Mouse (Mus musculus) cerebellum, adult 2 months (tissue): Measurements from ENCODE around the gene Kat7. TPM values are rescaled to one million over a fixed set of nuclear protein-coding genes. Genes with fewer than 3 reads are reported as not detected.

Experiments used
- DNase-seq, 2 experiments: peaks; one replicate each; pipeline ENCODE4 v3.0.0; 2021
- H3K27ac ChIP-seq: fragments of 200-500 bp; 2 replicates; pipeline ENCODE4 v1.5.1; 2012; ENCODE audit warnings: low read length, control low read depth, inconsistent platforms; ENCODE audit not compliant: insufficient read depth
- H3K27me3 ChIP-seq: fragments of 200-500 bp; 2 replicates; pipeline ENCODE4 v1.6.1; 2012; ENCODE audit warnings: inconsistent platforms, mild to moderate bottlenecking, low read length, moderate library complexity; ENCODE audit not compliant: control insufficient read depth, insufficient read depth
- H3K4me1 ChIP-seq: fragments of 200-500 bp; 2 replicates; pipeline ENCODE4 v1.6.1; 2011; ENCODE audit warnings: low read length; ENCODE audit not compliant: control insufficient read depth, insufficient read depth
- H3K4me3 ChIP-seq: fragments of 200-500 bp; replicated peaks from 2 replicates; pipeline ENCODE3; 2011; ENCODE audit warnings: mild to moderate bottlenecking, low read depth, low read length, control low read depth; ENCODE audit not compliant: insufficient read depth
- CTCF ChIP-seq: fragments of 200-500 bp; IDR thresholded peaks from 2 replicates; pipeline ENCODE4 v1.5.1; 2011; ENCODE audit warnings: low read depth, mild to moderate bottlenecking, control low read depth, low read length, moderate library complexity, borderline replicate concordance; ENCODE audit not compliant: insufficient read depth
- POLR2A ChIP-seq: fragments of 200-500 bp; IDR thresholded peaks from 2 replicates; pipeline ENCODE4 v1.6.1; 2011; ENCODE audit warnings: low read length, control low read depth, borderline replicate concordance; ENCODE audit not compliant: insufficient read depth
- WGBS: fragments of 180-500 bp; shearing (Covaris S2); methylation state at CpG from one replicate; pipeline ENCODE4 v1.1.7; 2018; 5-methylcytosine and 5-hydroxymethylcytosine counted together
- polyA plus RNA-seq: library from polyadenylated mRNA; depleted of rRNA; stranded (reverse); fragments of >200 nt; gene quantifications from 2 replicates; pipeline ENCODE4 v1.2.3, GENCODE M21; 2012; rRNA removed

Kat7 gene
- polyA plus RNA-seq, result 68.5 and 68.9 TPM in 2 replicates

- Histone ChIP-seq H3K4me3 (peak within 1 kb of the TSS; percentile 82), H3K27me3 (no peaks in the 10 kb centered on the region), H3K27ac (peak within 1 kb of the TSS; percentile 79), H3K4me1 (peaks cover 5% of the 10 kb centered on the region; the same call in 1 of the 2 replicates)
- WGBS, result under 1% methylated on average over 42 of the region's 42 CpGs
- peak; percentile 78 for TF ChIP-seq POLR2A
- no peak for TF ChIP-seq CTCF
- peak; percentile 98 to 100 for DNase-seq
These were observed at the start of gene Kat7 for GRCm38 (mm10) chr11:95310007-95310647. Gene Kat7 (minus strand): TSS chr11:95310246.

- H3K27ac ChIP-seq, result no peak overlapping the region
These were observed 48.2 kb upstream of the Kat7 start for GRCm38 (mm10) chr11:95358263-95358662.

GRCm38 (mm10) chr11:95356469-95357273, 46.6 kb upstream of the Kat7 start:
- TF ChIP-seq CTCF (no peak), POLR2A (no peak)
- Histone ChIP-seq H3K27ac (no peak overlapping the region), H3K27me3 (no peaks in the 10 kb centered on the region), H3K4me3 (no peak overlapping the region), H3K4me1 (peaks cover 6% of the 10 kb centered on the region)
- peak; percentile 26 to 29 for DNase-seq
- 46% methylated on average over 17 of the region's 17 CpGs for WGBS

More at GRCm38 (mm10) chr11:95358263-95358662, 48.2 kb upstream of the Kat7 start:
- WGBS, result 50% methylated on average over 3 of the region's 3 CpGs
- Histone ChIP-seq H3K4me3 (no peak overlapping the region), H3K4me1 (peaks cover 6% of the 10 kb centered on the region), H3K27me3 (no peaks in the 10 kb centered on the region)
- DNase-seq, result no peak
- TF ChIP-seq CTCF, result no peak
- TF ChIP-seq POLR2A, result no peak

- no peak for DNase-seq
- WGBS, result 91% methylated on average over 7 of the region's 7 CpGs
- no peak for TF ChIP-seq POLR2A
- no peak for TF ChIP-seq CTCF
These were observed 46.0 kb upstream of the Kat7 start for GRCm38 (mm10) chr11:95356039-95356438.

GRCm38 (mm10) chr11:95355661-95356011, 45.6 kb upstream of the Kat7 start:
- H3K4me3 ChIP-seq, result no peak overlapping the region
- no peaks in the 10 kb centered on the region for H3K27me3 ChIP-seq
- TF ChIP-seq POLR2A (no peak), CTCF (no peak)
- H3K4me1 ChIP-seq, result peaks cover 6% of the 10 kb centered on the region
- no peak overlapping the region for H3K27ac ChIP-seq
- 94% methylated on average over 5 of the region's 5 CpGs for WGBS
- no peak for DNase-seq

More at GRCm38 (mm10) chr11:95356039-95356438, 46.0 kb upstream of the Kat7 start:
- peaks cover 6% of the 10 kb centered on the region for H3K4me1 ChIP-seq
- H3K4me3 ChIP-seq, result no peak overlapping the region
- no peak overlapping the region for H3K27ac ChIP-seq
- H3K27me3 ChIP-seq, result no peaks in the 10 kb centered on the region

GRCm38 (mm10) chr11:95354945-95355660, 45.1 kb upstream of the Kat7 start:
- DNase-seq, result no peak
- H3K27ac ChIP-seq, result no peak overlapping the region
- peaks cover 6% of the 10 kb centered on the region for H3K4me1 ChIP-seq
- H3K27me3 ChIP-seq, result no peaks in the 10 kb centered on the region
- no peak overlapping the region for H3K4me3 ChIP-seq
- WGBS, result 91% methylated on average over 12 of the region's 12 CpGs
- no peak for TF ChIP-seq CTCF
- TF ChIP-seq POLR2A, result no peak

- 93% methylated on average over 14 of the region's 14 CpGs for WGBS
- Histone ChIP-seq H3K4me3 (no peak overlapping the region), H3K27me3 (no peaks in the 10 kb centered on the region), H3K4me1 (peaks cover 6% of the 10 kb centered on the region), H3K27ac (no peak overlapping the region)
- TF ChIP-seq CTCF (no peak), POLR2A (no peak)
- no peak for DNase-seq
These were observed 44.3 kb upstream of the Kat7 start for GRCm38 (mm10) chr11:95354228-95354944.
